Mouse (Mus musculus): Measurements from ENCODE around the gene Epb41l1. TPM values are rescaled to one million over a fixed set of nuclear protein-coding genes. Genes with fewer than 3 reads are reported as not detected.
A peak's percentile ranks its signal among the peaks of the same experiment; 100 is the strongest.

Gene Epb41l1
- total RNA-seq, 2 experiments from 2014 or later = 54.3 to 56.1 TPM

GRCm38 (mm10) chr2:156456386-156457342, 36.0 kb downstream of the Epb41l1 start:
- DNase-seq (ENCODE audit: low spot score in 2 of 2) = no peak

GRCm38 (mm10) chr2:156457343-156457717, 36.6 kb downstream of the Epb41l1 start:
- no peak for DNase-seq (ENCODE audit: low spot score in 2 of 2)

GRCm38 (mm10) chr2:156460470-156460869, 39.8 kb downstream of the Epb41l1 start:
- no peak for DNase-seq (ENCODE audit: low spot score in 2 of 2)

GRCm38 (mm10) chr2:156462154-156463029, 41.7 kb downstream of the Epb41l1 start:
- no peak for DNase-seq (ENCODE audit: low spot score in 2 of 2)

- no peak for DNase-seq (ENCODE audit: low spot score in 2 of 2)
These were observed 43.7 kb downstream of the Epb41l1 start for GRCm38 (mm10) chr2:156464416-156464815.

GRCm38 (mm10) chr2:156467538-156467937, 46.8 kb downstream of the Epb41l1 start:
- no peak for DNase-seq (ENCODE audit: low spot score in 2 of 2)

- DNase-seq (ENCODE audit: low spot score in 2 of 2) = no peak
These were observed 48.2 kb downstream of the Epb41l1 start for GRCm38 (mm10) chr2:156468890-156469289.

GRCm38 (mm10) chr2:156469508-156469907, 48.8 kb downstream of the Epb41l1 start:
- no peak for DNase-seq (ENCODE audit: low spot score in 2 of 2)

GRCm38 (mm10) chr2:156470938-156471337, 50.2 kb downstream of the Epb41l1 start:
- DNase-seq (ENCODE audit: low spot score in 2 of 2) = no peak

- no peak for DNase-seq (ENCODE audit: low spot score in 2 of 2)
These were observed 51.6 kb downstream of the Epb41l1 start for GRCm38 (mm10) chr2:156472336-156472735.

GRCm38 (mm10) chr2:156473696-156474095, 53.0 kb downstream of the Epb41l1 start:
- no peak for DNase-seq (ENCODE audit: low spot score in 2 of 2)

- DNase-seq (ENCODE audit: low spot score in 2 of 2) = no peak
These were observed 53.4 kb downstream of the Epb41l1 start for GRCm38 (mm10) chr2:156474111-156474510.

GRCm38 (mm10) chr2:156474891-156475284, 54.2 kb downstream of the Epb41l1 start:
- DNase-seq (ENCODE audit: low spot score in 2 of 2) = no peak

- peak; percentile 30 to 46 for DNase-seq (ENCODE audit: low spot score in 2 of 2)
These were observed 54.8 kb downstream of the Epb41l1 start for GRCm38 (mm10) chr2:156475285-156476110.

GRCm38 (mm10) chr2:156476111-156476747, 55.5 kb downstream of the Epb41l1 start:
- DNase-seq (ENCODE audit: low spot score in 2 of 2) = no peak

GRCm38 (mm10) chr2:156476748-156477151, 56.0 kb downstream of the Epb41l1 start:
- no peak for DNase-seq (ENCODE audit: low spot score in 2 of 2)

GRCm38 (mm10) chr2:156478046-156478690, 57.5 kb downstream of the Epb41l1 start:
- no peak for DNase-seq (ENCODE audit: low spot score in 2 of 2)

- DNase-seq (ENCODE audit: low spot score in 2 of 2) = no peak
These were observed 59.1 kb downstream of the Epb41l1 start for GRCm38 (mm10) chr2:156479833-156480232.

GRCm38 (mm10) chr2:156480267-156480666, 59.6 kb downstream of the Epb41l1 start:
- DNase-seq (ENCODE audit: low spot score in 2 of 2) = no peak

GRCm38 (mm10) chr2:156482299-156482698, 61.6 kb downstream of the Epb41l1 start:
- no peak for DNase-seq (ENCODE audit: low spot score in 2 of 2)
